Mouse (Mus musculus) liver, embryonic 13.5 days (tissue): ENCODE measurements around the gene Nat14. TPM values are rescaled to one million over a fixed set of nuclear protein-coding genes. Genes with fewer than 3 reads are reported as not detected.

Source experiments
- ATAC-seq: fragments of 200-750 bp; cut with Nextera tagmentation; 2 replicates; pipeline ENCODE4 v1.8.0; 2017; ENCODE audit warnings: low read depth, mild to moderate bottlenecking, moderate number of reproducible peaks, moderate library complexity
- DNase-seq: peaks from one replicate; pipeline ENCODE4 v3.0.0; 2022
- H3K27ac ChIP-seq: fragments of 300-500 bp; sonication (generic); 2 replicates; pipeline ENCODE4 v1.5.1; 2015; ENCODE audit warnings: moderate library complexity, mild to moderate bottlenecking, inconsistent platforms
- H3K27me3 ChIP-seq: fragments of 300-500 bp; sonication (generic); 2 replicates; pipeline ENCODE4 v1.6.1; 2015; ENCODE audit warnings: mild to moderate bottlenecking, inconsistent platforms
- H3K36me3 ChIP-seq: fragments of 300-500 bp; sonication (generic); 2 replicates; pipeline ENCODE4 v1.6.1; 2015; ENCODE audit warnings: mild to moderate bottlenecking, inconsistent platforms
- H3K4me1 ChIP-seq: fragments of 300-500 bp; sonication (generic); replicated peaks from 2 replicates; pipeline ENCODE4 v1.6.1; 2015; ENCODE audit warnings: inconsistent platforms
- H3K4me2 ChIP-seq: fragments of 300-500 bp; sonication (generic); 2 replicates; pipeline ENCODE4 v1.6.1; 2015; ENCODE audit warnings: inconsistent platforms, mild to moderate bottlenecking, moderate library complexity
- H3K4me3 ChIP-seq: fragments of 300-500 bp; sonication (generic); replicated peaks from 2 replicates; pipeline ENCODE4 v1.5.1; 2015; ENCODE audit warnings: mild to moderate bottlenecking, inconsistent platforms
- H3K9ac ChIP-seq: fragments of 300-500 bp; sonication (generic); 2 replicates; pipeline ENCODE4 v1.6.1; 2015; ENCODE audit warnings: mild to moderate bottlenecking, inconsistent platforms
- H3K9me3 ChIP-seq: fragments of 300-500 bp; sonication (generic); replicated peaks from 2 replicates; pipeline ENCODE4 v1.6.1; 2016; ENCODE audit warnings: inconsistent platforms
- WGBS: fragments of 180-500 bp; shearing (Covaris S2); methylation state at CpG from one replicate; pipeline ENCODE4 v1.1.7; 2015; ENCODE audit not compliant: insufficient replicate concordance; 5-methylcytosine and 5-hydroxymethylcytosine counted together
- polyA plus RNA-seq: library from polyadenylated mRNA; unstranded; fragments of >200 nt; fragmentation: Nextera tagmentation; extraction: Ambion mirVana; gene quantifications from 2 replicates; pipeline ENCODE4 v1.2.1, GENCODE M21; 2015

Nat14 gene
- polyA plus RNA-seq, 1 experiment from 2014 or later, result 0.67 TPM

DNA sequence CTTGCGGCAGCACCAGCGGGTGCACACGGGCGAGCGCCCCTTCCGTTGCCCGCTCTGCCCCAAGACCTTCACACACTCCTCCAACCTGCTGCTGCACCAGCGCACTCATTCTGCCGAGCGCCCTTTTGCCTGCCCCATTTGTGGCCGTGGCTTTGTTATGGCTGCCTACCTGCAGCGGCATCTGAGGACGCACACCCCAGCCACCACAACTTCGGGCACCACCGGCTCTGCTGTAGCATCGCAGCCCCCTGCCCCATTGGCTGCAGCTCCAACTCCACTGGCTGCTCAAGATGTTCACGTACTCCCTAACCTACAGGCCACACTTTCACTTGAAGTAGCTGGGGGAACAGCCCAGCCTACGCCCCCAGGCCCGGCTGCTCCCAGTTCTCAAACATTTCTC, 1.3 kb upstream of the Nat14 start:
- DNase-seq, result no peak
- peaks cover 55% of the 10 kb centered on the region for H3K4me1 ChIP-seq
- no peak overlapping the region for H3K27ac ChIP-seq
- no peak overlapping the region for H3K4me3 ChIP-seq
- H3K36me3 ChIP-seq, result peaks cover 41% of the 10 kb centered on the region
- H3K9ac ChIP-seq, result no peak overlapping the region
- no peak overlapping the region for H3K4me2 ChIP-seq
- H3K9me3 ChIP-seq, result no peaks in the 10 kb centered on the region
- H3K27me3 ChIP-seq, result peaks cover 41% of the 10 kb centered on the region
- no peak for ATAC-seq
- 88% methylated on average over 19 of the region's 19 CpGs for WGBS

DNA sequence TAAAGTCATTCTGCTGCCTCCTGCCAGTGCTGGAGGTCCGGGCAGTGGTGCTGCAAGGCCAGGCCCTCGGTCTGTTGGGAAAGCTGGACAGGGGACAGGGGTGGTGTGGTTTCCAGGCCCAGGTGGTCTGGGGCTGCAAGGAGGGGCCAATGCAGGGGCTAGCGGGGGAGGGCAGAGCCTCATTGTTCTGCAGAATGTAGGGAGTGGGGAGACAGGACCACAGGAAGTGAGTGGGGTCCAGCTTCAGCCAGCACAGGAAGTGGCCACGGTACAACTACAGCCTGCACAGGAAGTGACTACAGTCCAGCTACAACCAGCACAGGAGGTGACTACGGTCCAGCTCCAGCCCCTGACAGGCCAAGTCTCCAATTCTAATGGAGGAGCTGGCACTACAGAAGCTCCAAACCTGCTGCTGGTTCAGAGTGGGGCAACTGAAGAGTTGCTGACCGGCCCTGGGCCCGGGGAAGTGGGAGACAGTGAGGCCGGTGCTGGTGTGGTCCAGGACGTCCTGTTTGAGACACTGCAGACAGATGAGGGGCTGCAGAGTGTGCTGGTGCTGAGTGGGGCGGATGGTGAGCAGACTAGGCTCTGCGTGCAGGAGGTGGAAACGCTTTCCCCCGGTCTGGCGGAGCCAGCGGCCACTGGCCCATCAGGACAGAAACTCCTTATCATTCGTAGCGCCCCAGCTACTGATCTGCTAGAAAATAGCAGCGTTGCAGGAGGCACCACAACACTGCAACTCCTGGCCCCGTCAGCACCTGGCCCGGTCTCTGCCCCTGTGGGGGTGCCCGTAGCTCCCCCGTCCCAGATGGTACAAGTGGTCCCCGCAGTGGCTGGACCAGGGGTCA, 628 bp upstream of the Nat14 start:
- no peaks in the 10 kb centered on the region for H3K9me3 ChIP-seq
- DNase-seq (no peak), ATAC-seq (0 out of 2 replicates have a peak, but pooled peaks have one; percentile 14)
- H3K4me3 ChIP-seq, result no peak overlapping the region
- H3K27me3 ChIP-seq, result peaks cover 48% of the 10 kb centered on the region
- H3K4me2 ChIP-seq, result no peak overlapping the region
- peaks cover 49% of the 10 kb centered on the region for H3K4me1 ChIP-seq
- no peak overlapping the region for H3K9ac ChIP-seq
- WGBS, result 26% methylated on average over 23 of the region's 23 CpGs
- peak overlapping the region; percentile 29 for H3K27ac ChIP-seq
- peaks cover 41% of the 10 kb centered on the region for H3K36me3 ChIP-seq

DNA sequence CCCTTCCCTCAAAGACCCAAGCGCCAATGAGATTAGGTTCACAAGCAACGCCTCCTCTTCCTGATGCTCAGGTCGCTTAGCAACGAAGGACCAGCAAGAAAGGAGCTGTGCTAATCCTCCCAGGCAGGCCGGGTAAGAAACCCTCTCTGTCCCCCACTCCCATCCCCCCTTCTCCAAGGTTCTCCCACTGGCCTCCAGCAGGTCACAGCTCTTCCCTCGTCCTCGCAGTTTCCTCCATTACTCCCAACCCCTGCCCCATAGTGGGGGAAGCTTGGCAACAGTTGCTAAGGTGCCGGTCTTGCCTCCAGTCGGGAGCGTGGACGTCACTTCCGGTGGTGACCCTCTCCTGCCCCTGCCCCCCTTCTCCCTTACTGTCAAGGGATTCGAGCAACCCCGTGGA, 680 bp downstream of the Nat14 start:
- ATAC-seq, result peak; percentile 9; the same call in 1 of the 2 replicates

DNA sequence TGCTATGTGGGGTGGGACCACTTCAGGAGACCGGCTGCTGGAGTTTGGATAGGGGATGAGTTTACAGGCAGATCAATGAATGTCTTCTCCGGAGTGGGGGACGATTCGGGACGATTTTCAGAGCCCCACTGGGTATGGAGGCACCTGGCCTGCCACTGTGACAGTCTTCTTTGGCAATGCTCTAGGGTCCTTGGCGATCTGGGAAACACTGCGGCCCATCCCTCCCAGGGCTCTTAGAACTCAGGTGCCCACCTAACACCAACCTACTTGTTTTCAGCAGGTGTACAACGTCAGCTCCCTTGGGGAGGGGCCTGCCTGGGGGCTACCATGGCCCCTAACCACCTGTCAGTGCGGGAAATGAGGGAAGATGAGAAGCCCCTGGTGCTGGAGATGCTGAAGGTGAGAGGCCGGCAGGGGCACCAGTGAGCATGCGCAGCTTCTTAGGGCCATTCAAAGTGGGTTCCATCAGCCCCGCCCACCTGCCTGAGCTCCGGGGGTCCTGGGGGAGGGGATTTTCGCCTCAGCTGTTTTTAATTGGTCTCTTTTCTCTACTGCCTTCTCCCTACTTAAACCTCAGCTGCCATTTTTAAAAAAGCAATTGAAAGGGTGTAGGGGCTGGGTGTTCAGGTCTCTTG, 1.2 kb downstream of the Nat14 start:
- 4% methylated on average over 14 of the region's 14 CpGs for WGBS
- Histone ChIP-seq H3K4me2 (peak overlapping the region; percentile 50), H3K4me1 (peaks cover 37% of the 10 kb centered on the region), H3K4me3 (peak overlapping the region; percentile 18), H3K9me3 (no peaks in the 10 kb centered on the region), H3K27ac (no peak overlapping the region), H3K36me3 (peaks cover 31% of the 10 kb centered on the region), H3K9ac (no peak overlapping the region), H3K27me3 (peaks cover 65% of the 10 kb centered on the region)
- no peak for ATAC-seq
- DNase-seq, result no peak

More for the DNA sequence above, 680 bp downstream of the Nat14 start:
- H3K4me2 ChIP-seq, result peak overlapping the region; percentile 50
- no peak overlapping the region for H3K27ac ChIP-seq
- no peaks in the 10 kb centered on the region for H3K9me3 ChIP-seq
- peaks cover 37% of the 10 kb centered on the region for H3K4me1 ChIP-seq
- DNase-seq, result no peak
- H3K36me3 ChIP-seq, result peaks cover 36% of the 10 kb centered on the region
- H3K4me3 ChIP-seq, result peak overlapping the region; percentile 18; the same call in 1 of the 2 replicates
- peaks cover 61% of the 10 kb centered on the region for H3K27me3 ChIP-seq
- H3K9ac ChIP-seq, result no peak overlapping the region
- 2% methylated on average over 14 of the region's 14 CpGs for WGBS

DNA sequence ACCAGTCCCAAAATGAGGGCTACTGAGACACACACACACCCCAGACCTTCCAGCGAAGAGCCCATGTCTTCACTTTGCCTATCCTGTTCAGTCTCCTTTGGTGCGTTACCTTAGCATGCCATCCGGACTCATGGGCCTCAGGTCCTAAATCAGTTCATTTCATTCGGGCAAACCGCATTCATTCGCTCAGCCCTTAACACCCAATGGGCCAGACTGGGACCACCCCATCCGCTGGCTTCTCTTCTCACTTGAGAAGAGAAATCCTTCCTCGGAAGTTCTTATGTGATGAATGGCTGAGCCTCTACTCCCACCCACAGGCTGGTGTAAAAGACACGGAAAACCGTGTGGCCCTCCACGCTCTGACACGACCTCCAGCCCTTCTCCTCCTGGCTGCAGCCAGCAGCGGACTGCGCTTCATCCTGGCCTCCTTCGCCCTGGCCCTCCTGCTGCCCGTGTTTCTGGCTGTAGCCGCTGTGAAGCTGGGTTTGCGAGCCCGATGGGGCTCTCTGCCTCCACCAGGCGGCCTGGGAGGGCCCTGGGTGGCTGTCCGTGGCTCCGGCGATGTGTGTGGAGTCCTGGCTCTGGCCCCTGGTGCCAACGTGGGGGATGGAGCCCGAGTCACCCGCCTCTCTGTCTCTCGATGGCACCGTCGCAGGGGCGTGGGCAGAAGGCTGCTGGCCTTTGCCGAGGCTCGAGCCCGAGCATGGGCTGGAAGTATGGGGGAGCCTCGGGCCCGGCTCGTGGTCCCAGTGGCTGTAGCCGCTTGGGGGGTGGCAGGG, 1.9 kb downstream of the Nat14 start:
- H3K4me1 ChIP-seq, result peaks cover 37% of the 10 kb centered on the region
- H3K27ac ChIP-seq, result no peak overlapping the region

DNA sequence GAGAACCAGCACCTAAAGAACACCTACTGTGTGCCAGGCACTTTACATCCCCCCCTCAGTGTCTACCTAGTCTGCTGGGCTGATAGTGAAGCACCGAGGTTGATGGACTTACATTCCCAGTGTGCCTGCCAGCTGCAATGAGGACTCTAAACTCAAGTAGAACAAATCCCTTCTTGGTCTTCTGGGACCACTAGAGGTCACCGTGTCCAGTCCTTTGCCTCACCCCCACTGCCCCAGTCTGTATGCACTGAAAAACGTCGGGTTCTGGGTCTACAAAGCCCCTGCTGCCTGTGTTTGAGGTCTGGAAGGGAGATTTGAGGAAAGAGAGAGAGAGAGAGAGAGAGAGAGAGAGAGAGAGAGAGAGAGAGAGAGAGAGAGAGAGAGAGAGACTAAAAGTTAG, 2.7 kb downstream of the Nat14 start:
- Histone ChIP-seq H3K27ac (no peak overlapping the region), H3K4me3 (no peak overlapping the region), H3K36me3 (peaks cover 16% of the 10 kb centered on the region), H3K4me2 (peak overlapping the region; percentile 50; the same call in 1 of the 2 replicates), H3K9ac (no peak overlapping the region), H3K27me3 (peaks cover 65% of the 10 kb centered on the region), H3K9me3 (no peaks in the 10 kb centered on the region), H3K4me1 (peaks cover 37% of the 10 kb centered on the region)
- DNase-seq, result no peak
- ATAC-seq, result no peak
- 1% methylated on average over 4 of the region's 4 CpGs for WGBS

More for the DNA sequence above, 1.9 kb downstream of the Nat14 start:
- Histone ChIP-seq H3K36me3 (peaks cover 23% of the 10 kb centered on the region), H3K9me3 (no peaks in the 10 kb centered on the region), H3K9ac (no peak overlapping the region), H3K4me2 (peak overlapping the region; percentile 50), H3K4me3 (peak overlapping the region; percentile 18; the same call in 1 of the 2 replicates), H3K27me3 (peaks cover 65% of the 10 kb centered on the region)
- WGBS, result 9% methylated on average over 37 of the region's 37 CpGs
- DNase-seq, result no peak
- no peak for ATAC-seq

DNA sequence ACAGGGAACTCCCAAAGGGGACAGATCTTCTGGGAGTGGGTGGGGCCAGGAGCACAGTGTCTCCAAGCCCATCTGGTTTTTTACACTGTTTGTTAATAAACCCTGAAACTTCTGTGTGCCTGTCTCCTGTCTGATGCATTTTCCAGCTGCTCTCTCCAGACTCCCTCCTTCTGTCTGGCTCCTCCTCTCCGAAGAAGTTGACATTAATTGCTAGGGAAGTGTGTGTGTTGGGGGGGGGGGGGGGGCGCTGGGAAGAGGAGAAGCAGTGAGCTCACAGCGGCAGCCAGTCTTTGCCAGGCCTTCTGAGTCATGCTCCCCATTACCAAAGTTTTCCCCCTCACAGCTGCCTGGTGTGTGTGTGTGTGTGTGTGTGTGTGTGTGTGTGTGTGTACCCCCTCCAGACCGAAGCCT, 3.1 kb downstream of the Nat14 start:
- no peak overlapping the region for H3K4me3 ChIP-seq
- H3K4me2 ChIP-seq, result no peak overlapping the region
- no peak for ATAC-seq
- 24% methylated on average over 4 of the region's 4 CpGs for WGBS
- no peaks in the 10 kb centered on the region for H3K9me3 ChIP-seq
- H3K27ac ChIP-seq, result no peak overlapping the region
- no peak overlapping the region for H3K9ac ChIP-seq
- peaks cover 12% of the 10 kb centered on the region for H3K36me3 ChIP-seq
- no peak for DNase-seq
- peaks cover 37% of the 10 kb centered on the region for H3K4me1 ChIP-seq
- H3K27me3 ChIP-seq, result peaks cover 65% of the 10 kb centered on the region

DNA sequence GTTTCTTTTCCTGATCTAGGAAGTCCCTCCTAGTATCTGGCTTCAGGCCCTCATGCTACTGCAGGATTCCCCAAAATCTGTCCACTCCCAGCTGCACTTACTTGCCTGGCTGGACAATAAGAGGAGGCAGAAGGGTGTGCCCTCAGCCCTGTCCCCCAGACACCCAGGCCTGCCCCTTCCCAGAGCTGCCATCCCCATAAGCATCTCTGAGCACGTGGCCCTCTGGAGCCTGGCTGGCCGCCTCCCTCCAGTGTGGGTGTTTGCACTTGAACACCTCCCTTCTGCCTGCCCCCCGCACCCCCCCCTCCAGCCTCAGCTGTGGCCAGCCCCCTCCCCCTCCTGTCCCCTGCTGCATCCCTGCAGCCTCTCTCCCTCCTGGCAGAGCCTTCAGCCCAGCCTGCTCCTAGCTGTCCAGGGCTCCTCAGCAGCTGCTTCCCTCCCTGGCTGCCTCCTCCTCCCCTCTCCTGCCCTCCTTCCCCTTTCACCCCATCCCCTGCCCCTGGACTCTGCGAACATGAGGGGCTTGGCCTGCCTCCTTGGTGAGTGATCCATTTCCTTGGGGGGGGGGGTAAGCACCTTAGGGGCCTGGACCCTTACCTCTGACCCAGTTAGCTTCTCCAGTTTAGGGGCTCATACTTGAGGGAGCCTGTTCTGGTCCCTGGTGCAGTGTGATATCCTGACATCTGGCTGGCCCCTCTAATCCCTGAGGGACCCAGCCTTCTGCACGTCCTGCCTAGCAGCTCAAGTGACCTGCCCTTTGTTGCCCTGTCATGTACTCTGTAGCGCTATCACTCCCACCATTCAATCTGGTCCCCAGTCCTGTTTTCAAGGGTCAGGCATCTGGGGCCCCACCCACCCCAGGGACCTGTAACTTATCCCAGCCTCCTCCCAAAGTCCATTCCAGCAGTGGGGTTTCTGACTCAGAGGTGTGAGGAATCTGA, 3.9 kb downstream of the Nat14 start, which contains the start of gene Ssc5d:
Gene Ssc5d (plus strand): TSS at position 345 of the 941 bp plus-strand sequence.
- Histone ChIP-seq H3K36me3 (peaks cover 4% of the 10 kb centered on the region), H3K4me3 (no peak within 1 kb of the TSS), H3K27me3 (peaks cover 65% of the 10 kb centered on the region), H3K9me3 (no peaks in the 10 kb centered on the region), H3K4me1 (peaks cover 34% of the 10 kb centered on the region), H3K4me2 (no peak within 1 kb of the TSS), H3K9ac (no peak within 1 kb of the TSS), H3K27ac (no peak within 1 kb of the TSS)
- ATAC-seq (no peak), DNase-seq (no peak)
- 30% methylated on average over 6 of the region's 6 CpGs for WGBS

DNA sequence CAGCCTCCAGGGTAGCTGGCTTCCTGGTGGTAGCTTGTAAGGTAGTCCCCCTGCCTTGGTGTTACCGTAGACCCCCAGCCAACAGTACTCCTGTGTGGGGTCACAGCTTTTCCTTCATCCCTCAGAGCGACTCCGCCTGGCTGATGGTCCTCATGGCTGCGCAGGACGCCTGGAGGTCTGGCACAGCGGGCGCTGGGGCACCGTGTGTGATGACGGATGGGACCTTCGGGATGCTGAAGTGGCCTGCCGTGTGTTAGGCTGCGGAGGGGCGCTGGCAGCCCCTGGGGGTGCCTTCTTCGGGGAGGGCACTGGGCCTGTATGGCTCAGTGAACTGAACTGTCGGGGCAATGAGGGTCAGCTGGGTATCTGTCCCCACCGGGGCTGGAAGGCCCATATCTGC, 5.0 kb downstream of the Nat14 start:
- Histone ChIP-seq H3K4me3 (no peak overlapping the region), H3K9me3 (no peaks in the 10 kb centered on the region), H3K27ac (no peak overlapping the region), H3K27me3 (peaks cover 61% of the 10 kb centered on the region), H3K4me2 (no peak overlapping the region), H3K9ac (no peak overlapping the region), H3K4me1 (peaks cover 22% of the 10 kb centered on the region), H3K36me3 (no peaks in the 10 kb centered on the region)
- 71% methylated on average over 16 of the region's 16 CpGs for WGBS
- no peak for DNase-seq
- ATAC-seq, result no peak

DNA sequence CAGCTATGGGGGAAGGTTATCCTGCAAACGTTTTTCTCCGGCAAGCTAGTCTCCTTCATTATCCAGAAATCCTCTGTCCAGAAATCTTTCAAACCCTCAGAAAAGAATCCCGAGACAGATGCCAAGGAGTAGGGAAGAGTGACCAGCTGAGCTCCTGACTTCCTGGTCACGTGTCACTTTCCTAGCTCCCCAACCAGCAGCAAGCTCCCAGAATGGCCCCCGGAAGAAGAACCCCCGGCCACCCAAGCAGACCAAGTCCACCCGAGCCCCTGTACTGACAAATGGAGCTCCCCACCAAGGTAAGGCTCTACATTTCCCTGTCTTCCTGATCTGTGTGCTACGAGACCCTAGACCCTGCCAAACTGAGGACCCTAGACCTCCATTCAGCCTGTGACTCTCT, 5.9 kb downstream of the Nat14 start:
- ATAC-seq (no peak), DNase-seq (no peak)
- H3K4me3 ChIP-seq, result no peak overlapping the region
- H3K36me3 ChIP-seq, result no peaks in the 10 kb centered on the region
- 48% methylated on average over 8 of the region's 8 CpGs for WGBS
- peaks cover 53% of the 10 kb centered on the region for H3K27me3 ChIP-seq
- H3K4me2 ChIP-seq, result no peak overlapping the region
- no peak overlapping the region for H3K27ac ChIP-seq
- H3K4me1 ChIP-seq, result peaks cover 18% of the 10 kb centered on the region
- no peak overlapping the region for H3K9ac ChIP-seq
- H3K9me3 ChIP-seq, result no peaks in the 10 kb centered on the region
